Mouse (Mus musculus): Measurements from ENCODE around the gene Atp6v0d1.

Atp6v0d1 gene

DNA sequence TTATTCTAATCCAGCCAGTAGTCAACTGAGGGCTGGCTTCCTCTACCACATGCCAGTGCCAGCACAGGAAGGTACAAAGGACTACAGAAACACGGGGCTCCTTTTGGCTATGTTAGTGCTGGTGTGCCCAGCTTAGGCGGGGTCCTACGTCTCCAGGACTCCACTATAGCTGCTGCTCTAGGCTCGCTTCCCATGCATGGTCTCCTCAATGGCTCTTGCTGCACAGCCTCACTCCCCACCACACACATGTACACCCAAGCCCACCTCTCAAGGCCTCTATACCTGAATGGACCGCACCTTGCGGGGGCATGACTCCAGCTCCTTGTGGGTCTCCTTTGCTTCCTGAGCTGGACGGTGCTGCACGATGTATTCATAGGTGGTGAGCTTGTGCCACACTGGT lies 90.1 kb downstream of the Atp6v0d1 start:
- no peak for DNase-seq (ENCODE audit: extremely low spot score, low read depth, low spot score)

DNA sequence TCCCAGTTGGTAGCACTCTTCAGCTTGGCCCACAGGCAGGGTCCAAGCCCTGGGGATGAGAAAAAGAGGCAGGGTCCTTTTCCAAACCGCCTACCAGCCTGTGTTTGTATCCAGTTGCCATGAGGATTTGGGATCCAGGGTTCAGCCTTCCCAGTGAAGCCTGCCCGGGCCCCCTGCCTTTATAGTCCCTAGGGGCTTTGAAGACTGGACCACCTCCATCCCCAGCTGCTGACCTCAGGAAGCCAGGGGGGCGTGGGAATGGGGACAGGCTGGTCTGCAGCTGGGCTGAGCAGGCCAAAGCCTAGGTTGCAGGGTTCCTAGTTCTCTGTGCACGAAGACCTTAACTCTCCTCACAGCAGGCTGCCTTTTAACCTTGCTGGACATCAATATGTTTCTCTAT lies 90.6 kb downstream of the Atp6v0d1 start:
- no peak for DNase-seq (ENCODE audit: extremely low spot score, low read depth, low spot score)

DNA sequence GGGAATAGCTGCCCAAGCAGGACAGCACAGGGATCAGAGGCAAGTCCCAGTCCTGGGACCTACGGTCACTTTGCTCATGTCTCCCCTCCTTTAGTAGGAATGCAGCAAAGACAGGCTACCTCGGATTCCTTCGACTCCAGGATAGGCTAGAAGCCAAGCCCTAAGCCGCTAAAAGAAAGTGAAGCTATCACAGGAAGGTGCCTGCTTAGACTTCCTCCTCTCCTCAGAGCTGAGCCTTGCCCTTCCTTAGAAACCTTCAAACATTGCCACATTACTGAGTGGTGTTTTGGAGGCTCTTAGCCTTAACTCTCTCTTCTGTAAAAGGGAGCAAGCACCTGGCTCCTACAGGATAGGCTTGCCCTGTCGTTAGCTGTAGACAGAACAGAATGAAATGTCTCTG lies 91.2 kb downstream of the Atp6v0d1 start:
- no peak for DNase-seq (ENCODE audit: extremely low spot score, low read depth, low spot score)

All from hindlimb bud, embryonic 11.5 days (tissue).